Mouse (Mus musculus) embryo, embryonic 10.5 days (tissue): ENCODE measurements around the gene Arl6ip4.
A peak's percentile ranks its signal among the peaks of the same experiment; 100 is the strongest.

Experiments used
- DNase-seq: peaks from one replicate; pipeline ENCODE4 v3.0.0-alpha.2; 2015; ENCODE audit warnings: low spot score

Arl6ip4 gene

GRCm38 (mm10) chr5:124093852-124094604, 21.9 kb upstream of the Arl6ip4 start:
- no peak for DNase-seq

GRCm38 (mm10) chr5:124095077-124095581, 20.8 kb upstream of the Arl6ip4 start:
- DNase-seq, result no peak

- DNase-seq, result peak; percentile 92
Observed at GRCm38 (mm10) chr5:124095596-124096232, 20.2 kb upstream of the Arl6ip4 start, which contains the start of gene Abcb9. Gene Abcb9 (minus strand): TSS chr5:124095798.

GRCm38 (mm10) chr5:124098923-124099322, 17.0 kb upstream of the Arl6ip4 start:
- DNase-seq, result no peak

- no peak for DNase-seq
Observed at GRCm38 (mm10) chr5:124100128-124101044, 15.5 kb upstream of the Arl6ip4 start.

- no peak for DNase-seq
Observed at GRCm38 (mm10) chr5:124102326-124102725, 13.6 kb upstream of the Arl6ip4 start.

- DNase-seq, result no peak
Observed at GRCm38 (mm10) chr5:124103020-124103419, 12.9 kb upstream of the Arl6ip4 start.

- DNase-seq, result no peak
Observed at GRCm38 (mm10) chr5:124103552-124103951, 12.3 kb upstream of the Arl6ip4 start.

- peak; percentile 58 for DNase-seq
Observed at GRCm38 (mm10) chr5:124111077-124111741, 4.7 kb upstream of the Arl6ip4 start.

GRCm38 (mm10) chr5:124111742-124112497, 4.0 kb upstream of the Arl6ip4 start, which contains the start of gene Ogfod2:
Gene Ogfod2 (plus strand): TSS chr5:124112297.
- DNase-seq, result peak; percentile 99

GRCm38 (mm10) chr5:124112531-124112930, 3.4 kb upstream of the Arl6ip4 start:
- peak; percentile 51 for DNase-seq

- DNase-seq, result peak; percentile 63
Observed at GRCm38 (mm10) chr5:124113030-124113429, 2.9 kb upstream of the Arl6ip4 start.

GRCm38 (mm10) chr5:124114276-124115025, 1.4 kb upstream of the Arl6ip4 start:
- DNase-seq, result no peak

- DNase-seq, result no peak
Observed at GRCm38 (mm10) chr5:124115531-124115930, 358 bp upstream of the Arl6ip4 start.

GRCm38 (mm10) chr5:124119204-124119603, 3.3 kb downstream of the Arl6ip4 start:
- DNase-seq, result no peak

GRCm38 (mm10) chr5:124122357-124122756, 6.5 kb downstream of the Arl6ip4 start:
- DNase-seq, result no peak

GRCm38 (mm10) chr5:124125093-124125492, 9.2 kb downstream of the Arl6ip4 start:
- no peak for DNase-seq

- DNase-seq, result no peak
Observed at GRCm38 (mm10) chr5:124134261-124134660, 18.4 kb downstream of the Arl6ip4 start.

GRCm38 (mm10) chr5:124138066-124138465, 22.2 kb downstream of the Arl6ip4 start:
- no peak for DNase-seq

GRCm38 (mm10) chr5:124149028-124149427, 33.1 kb downstream of the Arl6ip4 start:
- DNase-seq, result no peak
